Mouse (Mus musculus) limb, embryonic 14.5 days (tissue): ENCODE results near the gene Fut2. TPM values are rescaled to one million over a fixed set of nuclear protein-coding genes. Genes with fewer than 3 reads are reported as not detected.

Experiments used
- ATAC-seq: fragments of 200-750 bp; cut with Nextera tagmentation; 2 replicates; pipeline ENCODE4 v1.8.0; 2017; ENCODE audit warnings: low read depth, moderate number of reproducible peaks, moderate TSS enrichment; ENCODE audit not compliant: low FRiP score
- DNase-seq: peaks from one replicate; pipeline ENCODE4 v3.0.0-alpha.2; 2015; ENCODE audit warnings: low spot score
- H3K27ac ChIP-seq: fragments of 300-500 bp; sonication (generic); replicated peaks from 2 replicates; pipeline ENCODE4 v1.5.1; 2014; ENCODE audit warnings: low read depth, mild to moderate bottlenecking, low read length, moderate library complexity, mixed read lengths
- H3K27me3 ChIP-seq: fragments of 300-500 bp; sonication (generic); 2 replicates; pipeline ENCODE4 v1.6.1; 2014; ENCODE audit warnings: low read length, mixed read lengths; ENCODE audit not compliant: control insufficient read depth, insufficient read depth
- H3K36me3 ChIP-seq: fragments of 300-500 bp; sonication (generic); 2 replicates; pipeline ENCODE4 v1.6.1; 2014; ENCODE audit warnings: mild to moderate bottlenecking, low read length, moderate library complexity, mixed read lengths; ENCODE audit not compliant: control insufficient read depth, insufficient read depth
- H3K4me1 ChIP-seq: fragments of 300-500 bp; sonication (generic); 2 replicates; pipeline ENCODE4 v1.6.1; 2014; ENCODE audit warnings: antibody characterized with exemption, low read length, mixed read lengths; ENCODE audit not compliant: control insufficient read depth, insufficient read depth
- H3K4me2 ChIP-seq: fragments of 300-500 bp; sonication (generic); replicated peaks from 2 replicates; pipeline ENCODE4 v1.6.1; 2014; ENCODE audit warnings: low read depth, mild to moderate bottlenecking, low read length, moderate library complexity; ENCODE audit not compliant: severe bottlenecking
- H3K4me3 ChIP-seq: fragments of 300-500 bp; sonication (generic); replicated peaks from 2 replicates; pipeline ENCODE4 v1.5.1; 2014; ENCODE audit warnings: low read length
- H3K9ac ChIP-seq: fragments of 300-500 bp; sonication (generic); 2 replicates; pipeline ENCODE4 v1.6.1; 2014; ENCODE audit warnings: mild to moderate bottlenecking, low read depth, low read length, moderate library complexity; ENCODE audit not compliant: severe bottlenecking
- H3K9me3 ChIP-seq: fragments of 300-500 bp; sonication (generic); 2 replicates; pipeline ENCODE4 v1.6.1; 2016; ENCODE audit warnings: low read length; ENCODE audit not compliant: control insufficient read depth
- POLR2A ChIP-seq: fragments of 200-500 bp; IDR thresholded peaks from 2 replicates; pipeline ENCODE4 v1.8.0; 2012; ENCODE audit warnings: inconsistent platforms, mild to moderate bottlenecking, moderate library complexity, borderline replicate concordance; ENCODE audit not compliant: insufficient read depth, insufficient read length; ENCODE audit errors: extremely low read depth
- WGBS: fragments of 180-500 bp; shearing (Covaris S2); extraction: QIAGEN DNeasy Blood & Tissue Kit; methylation state at CpG from one replicate; pipeline ENCODE4 v1.1.7; 2014; 5-methylcytosine and 5-hydroxymethylcytosine counted together
- polyA plus RNA-seq, 2 experiments: library from polyadenylated mRNA; depleted of rRNA in 1 of 2; stranded (reverse) in 1 of 2; unstranded in 1 of 2; fragments of >200 nt; fragmentation: Nextera tagmentation in 1 of 2; extraction: Ambion mirVana in 1 of 2; gene quantifications; 2 replicates each; pipeline versions ENCODE4 v1.2.1 to v1.2.3; 2012 to 2014

Fut2 gene
- polyA plus RNA-seq (2012; rRNA removed) (1.1 and 1.4 TPM in 2 replicates), polyA plus RNA-seq (2014; fragmentation: Nextera tagmentation; extraction: Ambion mirVana) (2.2 and 2.9 TPM in 2 replicates)

DNA sequence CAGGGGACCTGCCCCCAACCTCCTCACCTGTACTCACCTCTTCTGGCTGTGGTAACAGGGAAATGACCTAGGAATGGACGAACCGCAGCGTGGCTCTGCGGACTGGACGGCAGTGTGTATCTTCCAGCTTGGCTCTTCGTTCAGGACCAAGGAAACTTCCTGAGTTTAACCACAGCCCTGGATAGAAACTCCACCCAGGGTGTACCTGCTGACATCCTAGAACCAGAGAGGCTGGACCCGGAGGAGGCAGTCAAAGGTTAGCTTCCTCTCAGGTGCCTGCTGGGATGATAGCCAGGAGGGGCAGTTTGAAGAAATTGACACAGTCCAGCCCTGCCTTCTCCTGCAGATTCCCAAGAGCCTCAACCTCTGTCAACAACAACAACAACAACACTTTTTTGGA, at the start of gene Fut2:
Fut2 (minus strand) TSS at position 234 of the 400 bp plus-strand sequence.
- H3K4me3 ChIP-seq: no peak within 1 kb of the TSS
- no peaks in the 10 kb centered on the region for H3K9me3 ChIP-seq
- WGBS: 74% methylated on average over 7 of the region's 7 CpGs
- no peaks in the 10 kb centered on the region for H3K27me3 ChIP-seq
- H3K27ac ChIP-seq: no peak within 1 kb of the TSS
- no peaks in the 10 kb centered on the region for H3K4me1 ChIP-seq
- TF ChIP-seq POLR2A: no peak
- H3K9ac ChIP-seq: no peak within 1 kb of the TSS
- H3K36me3 ChIP-seq: no peaks in the 10 kb centered on the region
- no peak for DNase-seq
- no peak for ATAC-seq
- H3K4me2 ChIP-seq: no peak within 1 kb of the TSS; the same call in 1 of the 2 replicates

DNA sequence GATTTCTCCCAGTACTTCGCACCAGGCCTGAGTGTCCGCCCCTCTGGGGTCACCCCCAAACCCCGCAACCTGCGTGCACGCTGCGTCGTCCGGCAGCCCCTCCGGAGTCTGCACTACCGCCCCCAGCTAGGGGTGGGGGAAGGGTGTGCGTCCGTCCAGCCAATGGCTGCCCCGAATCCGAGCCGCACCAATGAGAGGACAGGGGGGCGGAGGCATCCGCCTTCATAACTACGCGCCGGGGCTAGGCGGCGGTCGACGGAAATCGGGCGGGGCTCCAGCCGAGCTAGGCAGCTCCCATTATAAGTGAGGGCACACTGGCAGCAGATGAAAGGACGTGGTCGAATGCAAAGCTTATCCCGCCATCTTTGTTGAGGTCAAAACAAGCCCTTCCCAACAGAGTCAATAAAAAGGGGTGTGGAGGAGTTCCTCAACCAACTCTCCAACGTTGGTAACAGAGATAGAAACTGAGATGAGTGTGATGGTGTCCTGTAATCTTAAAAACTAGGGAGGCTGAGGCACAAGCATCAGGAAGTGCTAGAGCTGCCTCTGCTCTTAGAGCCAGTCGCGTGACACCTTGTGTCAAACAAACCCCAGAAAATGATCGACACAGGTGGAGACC, 49.0 kb upstream of the Fut2 start, which contains the start of gene Rpl18:
Rpl18 (plus strand) TSS at position 368 of the 619 bp plus-strand sequence.
- H3K27ac ChIP-seq: no peak within 1 kb of the TSS; the same call in 1 of the 2 replicates
- H3K36me3 ChIP-seq: peaks cover 49% of the 10 kb centered on the region
- peak; percentile 42; the same call in 1 of the 2 replicates for TF ChIP-seq POLR2A
- H3K27me3 ChIP-seq: no peaks in the 10 kb centered on the region
- peak within 1 kb of the TSS; percentile 49 for H3K9ac ChIP-seq
- peak within 1 kb of the TSS; percentile 47 for H3K4me3 ChIP-seq
- peak; percentile 98 for DNase-seq
- no peaks in the 10 kb centered on the region for H3K9me3 ChIP-seq
- 7% methylated on average over 33 of the region's 34 CpGs for WGBS
- peak; percentile 92 for ATAC-seq
- peak within 1 kb of the TSS; percentile 88 for H3K4me2 ChIP-seq
- H3K4me1 ChIP-seq: peaks cover 31% of the 10 kb centered on the region

DNA sequence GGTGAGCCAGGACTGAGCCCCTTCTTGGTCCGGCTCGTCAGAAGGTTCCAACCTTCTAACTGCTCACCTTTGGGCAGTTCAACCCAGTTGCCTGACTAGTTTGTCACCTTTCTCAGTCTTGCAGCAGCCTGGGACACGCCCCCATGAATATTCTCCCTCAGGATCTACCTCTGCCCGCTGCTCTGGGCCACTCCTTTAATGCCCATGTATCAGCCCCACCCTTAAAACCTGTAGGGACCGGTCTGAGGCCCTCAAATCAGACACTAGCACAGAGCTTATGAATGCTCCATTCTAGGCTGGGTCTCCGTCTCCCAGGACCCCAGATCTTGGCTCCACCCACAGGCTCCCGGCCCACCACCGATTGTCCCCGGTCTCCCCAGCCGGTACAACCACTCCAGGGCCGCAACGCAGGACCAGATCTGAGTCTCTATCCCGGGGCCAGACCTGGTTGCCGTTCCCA, 48.5 kb upstream of the Fut2 start:
- H3K9me3 ChIP-seq: no peaks in the 10 kb centered on the region
- no peak overlapping the region for H3K27ac ChIP-seq
- H3K4me1 ChIP-seq: peaks cover 31% of the 10 kb centered on the region
- H3K4me3 ChIP-seq: peak overlapping the region; percentile 47
- peak overlapping the region; percentile 88 for H3K4me2 ChIP-seq
- H3K27me3 ChIP-seq: no peaks in the 10 kb centered on the region
- H3K36me3 ChIP-seq: peaks cover 49% of the 10 kb centered on the region
- peak overlapping the region; percentile 49 for H3K9ac ChIP-seq
- TF ChIP-seq POLR2A: no peak
- DNase-seq (no peak), ATAC-seq (peak; percentile 17)
- 10% methylated on average over 14 of the region's 14 CpGs for WGBS

DNA sequence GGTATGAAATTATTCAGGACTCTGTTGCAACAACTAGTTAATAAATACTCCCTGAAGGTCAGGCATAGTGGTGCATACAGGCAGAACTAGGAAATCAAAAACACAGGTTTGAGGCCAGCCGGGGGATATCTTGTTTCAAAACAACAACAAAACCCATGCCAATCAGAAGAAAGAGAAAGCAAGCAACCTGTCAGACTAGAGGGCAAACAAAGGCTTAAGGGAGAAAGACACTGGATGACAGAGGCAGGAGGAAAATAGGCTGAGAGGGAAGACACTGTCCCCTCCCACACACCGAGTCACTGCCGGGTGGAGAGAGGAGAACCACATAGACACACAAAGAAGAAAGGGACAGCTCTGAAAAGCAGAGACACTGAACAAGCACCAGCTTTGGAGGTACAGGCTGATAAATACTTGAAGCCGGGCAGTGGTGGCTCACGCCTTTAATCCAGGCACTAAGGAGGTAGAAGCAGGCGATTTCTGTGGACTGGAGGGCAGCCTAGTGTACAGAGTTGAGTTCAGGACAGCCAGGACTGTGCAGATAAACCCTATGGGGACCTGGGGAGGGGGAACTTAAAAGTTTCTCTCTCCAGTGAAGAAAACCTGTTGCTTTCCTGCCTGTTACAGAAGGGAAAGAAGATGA, 47.8 kb upstream of the Fut2 start:
- TF ChIP-seq POLR2A: no peak
- Histone ChIP-seq H3K27ac (no peak overlapping the region), H3K4me3 (peak overlapping the region; percentile 47), H3K9me3 (no peaks in the 10 kb centered on the region), H3K4me2 (peak overlapping the region; percentile 88), H3K36me3 (peaks cover 48% of the 10 kb centered on the region), H3K27me3 (no peaks in the 10 kb centered on the region), H3K9ac (no peak overlapping the region), H3K4me1 (peaks cover 28% of the 10 kb centered on the region)
- ATAC-seq (no peak), DNase-seq (no peak)
- 91% methylated on average over 6 of the region's 6 CpGs for WGBS

DNA sequence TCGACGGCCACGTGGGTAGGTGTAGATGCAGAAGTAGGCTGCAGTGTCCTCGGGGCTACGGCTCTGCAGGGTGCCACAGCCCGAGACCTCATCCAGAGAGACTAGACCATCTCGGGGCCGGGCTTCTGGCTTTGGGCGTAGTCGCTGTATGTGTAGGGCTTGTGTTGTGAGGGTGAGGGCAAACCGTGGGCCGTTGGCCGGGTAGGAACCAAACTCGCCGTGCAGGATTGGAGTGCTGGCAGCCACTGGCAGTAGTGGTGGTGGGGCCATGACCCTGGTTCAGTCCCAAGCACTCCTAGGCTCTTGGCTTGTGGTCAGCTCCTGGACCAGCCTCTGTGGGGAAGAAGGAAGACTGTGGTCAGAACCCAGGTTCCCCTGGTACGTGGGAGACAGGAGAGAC, 47.2 kb upstream of the Fut2 start:
- no peak for TF ChIP-seq POLR2A
- ATAC-seq: no peak
- Histone ChIP-seq H3K4me2 (no peak overlapping the region), H3K4me1 (peaks cover 27% of the 10 kb centered on the region), H3K27ac (no peak overlapping the region), H3K27me3 (no peaks in the 10 kb centered on the region), H3K9me3 (no peaks in the 10 kb centered on the region), H3K9ac (no peak overlapping the region), H3K36me3 (peaks cover 48% of the 10 kb centered on the region), H3K4me3 (no peak overlapping the region)
- 95% methylated on average over 16 of the region's 16 CpGs for WGBS
- no peak for DNase-seq
